Mouse (Mus musculus) midbrain, embryonic 14.5 days (tissue): ENCODE results near the gene Sbno2. TPM values are rescaled to one million over a fixed set of nuclear protein-coding genes. Genes with fewer than 3 reads are reported as not detected.

Experiments used
- ATAC-seq: fragments of 200-750 bp; cut with Nextera tagmentation; 2 replicates; pipeline ENCODE4 v1.8.0; 2017; ENCODE audit warnings: moderate number of reproducible peaks, moderate library complexity; ENCODE audit not compliant: low FRiP score, low TSS enrichment
- DNase-seq: peaks from one replicate; pipeline ENCODE4 v3.0.0-alpha.2; 2015
- H3K27ac ChIP-seq: fragments of 300-500 bp; sonication (generic); replicated peaks from 2 replicates; pipeline ENCODE4 v1.5.1; 2014; ENCODE audit warnings: mild to moderate bottlenecking, low read depth, low read length, moderate library complexity
- H3K27me3 ChIP-seq: fragments of 300-500 bp; sonication (generic); 2 replicates; pipeline ENCODE4 v1.6.1; 2014; ENCODE audit warnings: low read length, control low read depth, mixed read lengths; ENCODE audit not compliant: control insufficient read depth, insufficient read depth
- H3K36me3 ChIP-seq: fragments of 300-500 bp; sonication (generic); 2 replicates; pipeline ENCODE4 v1.6.1; 2014; ENCODE audit warnings: low read length, control low read depth; ENCODE audit not compliant: control insufficient read depth, insufficient read depth
- H3K4me1 ChIP-seq: fragments of 300-500 bp; sonication (generic); 2 replicates; pipeline ENCODE4 v1.6.1; 2014; ENCODE audit warnings: mild to moderate bottlenecking, antibody characterized with exemption, low read length, control low read depth; ENCODE audit not compliant: control insufficient read depth, insufficient read depth
- H3K4me2 ChIP-seq: fragments of 300-500 bp; sonication (generic); 2 replicates; pipeline ENCODE4 v1.6.1; 2014; ENCODE audit warnings: mild to moderate bottlenecking, low read length, moderate library complexity
- H3K4me3 ChIP-seq: fragments of 300-500 bp; sonication (generic); replicated peaks from 2 replicates; pipeline ENCODE4 v1.5.1; 2014; ENCODE audit warnings: low read depth, low read length
- H3K9ac ChIP-seq: fragments of 300-500 bp; sonication (generic); replicated peaks from 2 replicates; pipeline ENCODE4 v1.6.1; 2014; ENCODE audit warnings: mild to moderate bottlenecking, low read length, moderate library complexity
- H3K9me3 ChIP-seq: fragments of 300-500 bp; sonication (generic); 2 replicates; pipeline ENCODE4 v1.6.1; 2016; ENCODE audit warnings: low read length, control low read depth, mixed read lengths; ENCODE audit not compliant: control insufficient read depth
- WGBS: fragments of 180-500 bp; shearing (Covaris S2); extraction: QIAGEN DNeasy Blood & Tissue Kit; methylation state at CpG from one replicate; pipeline ENCODE4 v1.1.7; 2014; 5-methylcytosine and 5-hydroxymethylcytosine counted together
- polyA plus RNA-seq: library from polyadenylated mRNA; unstranded; fragments of >200 nt; fragmentation: Nextera tagmentation; extraction: Ambion mirVana; gene quantifications from 2 replicates; pipeline ENCODE4 v1.2.1, GENCODE M21; 2014

Sbno2 gene
- polyA plus RNA-seq, 1 experiment from 2014 or later = 13.2 TPM

DNA sequence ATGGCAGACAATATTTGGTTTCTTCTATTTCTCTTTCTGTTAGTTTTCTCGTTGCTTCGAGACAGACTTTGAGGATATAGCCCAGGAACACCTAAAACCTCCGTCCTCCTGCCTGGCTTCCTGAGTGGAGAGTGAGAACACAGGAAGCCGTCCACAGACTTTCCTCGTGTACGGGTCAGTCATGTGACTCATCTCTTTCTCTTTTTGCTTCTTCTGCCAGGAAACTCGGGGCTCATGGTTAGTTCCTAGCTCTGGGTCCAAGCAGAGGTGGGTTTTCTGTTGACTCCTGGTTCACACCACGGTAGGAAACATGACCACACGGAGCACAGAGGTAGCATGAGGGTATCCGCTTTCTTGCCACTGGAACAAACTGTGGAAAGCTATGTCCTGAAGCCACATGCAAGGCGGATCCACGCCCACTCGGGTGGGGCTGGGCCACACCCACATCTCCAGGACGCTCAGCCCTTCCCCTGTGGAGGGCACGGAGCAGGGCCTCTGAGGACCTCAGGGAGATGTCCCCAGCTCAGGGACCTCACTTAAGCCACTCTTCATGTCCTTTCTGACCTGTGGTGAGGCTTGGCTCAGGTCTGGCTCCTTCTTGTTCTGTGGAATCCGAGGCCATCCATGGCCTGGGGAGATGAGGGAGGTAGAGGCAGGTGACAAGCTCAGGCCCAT, 24.8 kb downstream of the Sbno2 start:
- H3K27ac ChIP-seq = no peak overlapping the region
- H3K9ac ChIP-seq = no peak overlapping the region
- no peak overlapping the region for H3K4me2 ChIP-seq
- H3K36me3 ChIP-seq = peaks cover 65% of the 10 kb centered on the region
- no peaks in the 10 kb centered on the region for H3K27me3 ChIP-seq
- WGBS = 88% methylated on average over 16 of the region's 16 CpGs
- no peaks in the 10 kb centered on the region for H3K4me1 ChIP-seq
- ATAC-seq = no peak
- H3K4me3 ChIP-seq = no peak overlapping the region
- no peak for DNase-seq
- no peaks in the 10 kb centered on the region for H3K9me3 ChIP-seq

DNA sequence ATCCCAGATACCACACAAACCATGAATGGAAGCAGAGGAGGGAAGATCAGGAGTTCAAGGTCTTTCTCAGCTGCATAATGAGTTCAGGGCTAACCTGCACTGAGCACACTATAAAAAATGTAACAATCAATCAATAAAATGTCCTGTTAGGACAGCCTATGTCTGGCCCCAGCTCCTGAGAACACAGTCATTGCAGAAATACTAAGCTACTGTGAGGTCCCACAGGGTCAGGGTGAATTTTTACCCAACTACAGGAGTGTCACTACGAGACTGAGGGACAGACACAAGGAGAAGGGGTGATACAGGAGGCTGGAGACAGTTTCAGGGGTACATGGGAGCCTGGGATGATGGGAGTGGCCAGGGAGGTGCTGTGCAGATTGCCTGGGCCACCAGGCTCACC, 27.0 kb downstream of the Sbno2 start:
- no peak for DNase-seq
- H3K27me3 ChIP-seq = no peaks in the 10 kb centered on the region
- H3K27ac ChIP-seq = no peak overlapping the region
- ATAC-seq = no peak
- WGBS = 89% methylated on average over 1 of the region's 1 CpGs
- H3K36me3 ChIP-seq = peaks cover 44% of the 10 kb centered on the region
- no peak overlapping the region for H3K4me2 ChIP-seq
- no peak overlapping the region for H3K9ac ChIP-seq
- no peaks in the 10 kb centered on the region for H3K9me3 ChIP-seq
- no peak overlapping the region for H3K4me3 ChIP-seq
- no peaks in the 10 kb centered on the region for H3K4me1 ChIP-seq

DNA sequence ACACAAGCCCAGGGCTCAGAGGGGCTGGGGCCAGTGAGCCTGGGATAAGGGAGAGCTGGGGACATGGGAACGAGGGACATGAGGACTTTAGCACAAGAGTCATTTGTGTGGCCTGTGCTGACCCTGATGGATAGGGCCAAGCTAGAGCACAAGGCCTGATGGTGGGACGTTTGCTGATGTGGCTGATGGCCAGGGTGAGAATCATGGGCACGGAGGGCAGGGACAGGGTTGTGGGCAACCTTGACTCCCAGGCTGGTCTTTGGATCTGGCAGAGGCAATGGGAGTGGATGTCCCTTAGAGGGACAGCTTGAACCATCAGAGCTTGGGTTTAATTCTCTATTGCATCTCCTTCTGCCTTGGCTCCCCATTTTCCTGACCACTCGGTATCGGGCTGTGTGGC, 28.1 kb downstream of the Sbno2 start:
- ATAC-seq (no peak), DNase-seq (no peak)
- Histone ChIP-seq H3K27ac (no peak overlapping the region), H3K9me3 (no peaks in the 10 kb centered on the region), H3K4me3 (no peak overlapping the region), H3K36me3 (peaks cover 34% of the 10 kb centered on the region), H3K4me2 (no peak overlapping the region), H3K4me1 (no peaks in the 10 kb centered on the region), H3K27me3 (no peaks in the 10 kb centered on the region), H3K9ac (no peak overlapping the region)
- 90% methylated on average over 5 of the region's 5 CpGs for WGBS

DNA sequence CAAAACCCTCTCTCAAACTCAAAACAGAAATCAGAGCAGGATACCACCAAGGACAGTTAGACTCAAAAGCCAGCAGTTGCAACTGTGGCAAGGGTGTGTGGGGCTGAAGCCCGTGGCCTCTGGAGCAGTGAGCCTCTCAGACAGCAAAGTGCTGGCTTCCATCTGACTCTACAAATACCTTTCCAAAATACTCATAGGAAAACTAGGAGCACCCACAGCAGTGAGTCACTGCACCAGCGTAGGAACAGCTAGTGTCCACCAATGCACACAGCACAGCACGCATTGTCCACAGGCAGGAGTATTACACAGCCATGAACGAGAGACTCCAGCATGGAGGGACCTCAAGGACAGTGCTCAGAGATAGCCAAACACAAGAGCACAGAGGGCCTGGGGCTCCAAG, 29.0 kb downstream of the Sbno2 start:
- no peak overlapping the region for H3K4me2 ChIP-seq
- no peak overlapping the region for H3K9ac ChIP-seq
- no peaks in the 10 kb centered on the region for H3K27me3 ChIP-seq
- no peak overlapping the region for H3K4me3 ChIP-seq
- no peak for ATAC-seq
- no peak for DNase-seq
- WGBS = 91% methylated on average over 4 of the region's 4 CpGs
- no peak overlapping the region for H3K27ac ChIP-seq
- H3K9me3 ChIP-seq = no peaks in the 10 kb centered on the region
- no peaks in the 10 kb centered on the region for H3K4me1 ChIP-seq
- H3K36me3 ChIP-seq = peaks cover 32% of the 10 kb centered on the region

DNA sequence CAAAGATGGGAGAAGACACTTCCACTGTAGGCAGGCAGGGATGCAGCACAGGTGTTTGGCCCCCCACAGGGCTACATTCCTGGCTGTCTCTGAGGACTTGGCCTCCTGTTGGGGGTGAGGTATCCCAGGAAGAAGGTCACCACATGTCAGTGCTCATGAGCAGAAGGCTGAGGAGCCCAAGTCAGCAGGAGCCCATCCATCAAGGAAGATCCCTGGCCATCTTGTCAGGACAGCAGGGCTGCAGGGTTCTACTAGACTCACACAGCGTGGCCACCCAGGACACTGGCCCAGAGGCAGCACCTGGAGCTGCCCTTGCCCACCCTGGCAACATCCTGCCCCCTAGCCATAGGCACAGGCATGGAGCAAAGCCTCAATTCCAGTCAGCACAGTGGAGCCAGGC, 29.4 kb downstream of the Sbno2 start:
- H3K27me3 ChIP-seq = no peaks in the 10 kb centered on the region
- no peaks in the 10 kb centered on the region for H3K4me1 ChIP-seq
- no peak overlapping the region for H3K4me3 ChIP-seq
- no peak overlapping the region for H3K27ac ChIP-seq
- no peak for ATAC-seq
- peaks cover 27% of the 10 kb centered on the region for H3K36me3 ChIP-seq
- no peak for DNase-seq
- H3K4me2 ChIP-seq = no peak overlapping the region
- WGBS = 18% methylated on average over 1 of the region's 1 CpGs
- H3K9me3 ChIP-seq = no peaks in the 10 kb centered on the region
- H3K9ac ChIP-seq = no peak overlapping the region

DNA sequence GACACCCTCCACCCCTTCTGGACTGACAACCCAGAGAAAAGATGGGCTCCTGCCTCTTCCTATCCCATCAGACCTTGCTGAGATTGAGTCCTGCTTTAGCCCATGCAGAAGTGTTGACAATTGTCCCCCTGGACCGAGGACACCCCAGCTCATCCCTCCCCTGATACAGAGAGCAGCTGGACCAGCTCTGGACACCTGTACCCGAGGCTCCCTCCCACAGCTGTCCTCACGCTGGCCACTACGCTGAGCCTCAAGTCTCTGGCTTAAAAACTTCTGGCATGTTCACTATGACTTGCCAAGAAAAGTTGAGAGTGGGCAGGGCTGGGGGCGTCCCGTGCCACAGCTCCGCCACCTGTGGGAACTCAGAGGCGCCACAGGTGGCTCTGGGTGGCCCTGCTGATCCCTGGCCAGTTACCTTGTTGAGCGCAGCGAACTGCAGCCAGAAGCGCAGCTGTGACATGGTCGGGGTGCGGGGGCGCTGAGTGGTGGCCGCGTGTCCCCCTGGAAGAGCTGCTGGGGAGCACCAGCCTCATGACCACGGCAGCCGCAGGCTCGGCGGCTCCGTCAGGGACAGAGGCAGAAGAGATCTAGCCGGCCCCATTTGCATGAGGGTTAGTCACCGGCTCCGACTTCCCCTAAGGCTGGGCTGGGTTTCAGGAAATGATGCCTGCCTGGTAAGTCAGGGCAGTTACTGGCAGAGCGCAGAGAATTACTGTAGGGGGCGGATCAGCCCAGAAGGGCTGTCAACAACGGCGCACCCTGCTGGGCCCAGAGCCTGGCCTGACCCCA, 30.4 kb downstream of the Sbno2 start:
- Histone ChIP-seq H3K27me3 (no peaks in the 10 kb centered on the region), H3K4me3 (no peak overlapping the region), H3K4me1 (no peaks in the 10 kb centered on the region), H3K36me3 (peaks cover 19% of the 10 kb centered on the region), H3K9me3 (no peaks in the 10 kb centered on the region), H3K9ac (no peak overlapping the region), H3K27ac (no peak overlapping the region), H3K4me2 (no peak overlapping the region)
- no peak for ATAC-seq
- WGBS = 21% methylated on average over 28 of the region's 28 CpGs
- DNase-seq = no peak

DNA sequence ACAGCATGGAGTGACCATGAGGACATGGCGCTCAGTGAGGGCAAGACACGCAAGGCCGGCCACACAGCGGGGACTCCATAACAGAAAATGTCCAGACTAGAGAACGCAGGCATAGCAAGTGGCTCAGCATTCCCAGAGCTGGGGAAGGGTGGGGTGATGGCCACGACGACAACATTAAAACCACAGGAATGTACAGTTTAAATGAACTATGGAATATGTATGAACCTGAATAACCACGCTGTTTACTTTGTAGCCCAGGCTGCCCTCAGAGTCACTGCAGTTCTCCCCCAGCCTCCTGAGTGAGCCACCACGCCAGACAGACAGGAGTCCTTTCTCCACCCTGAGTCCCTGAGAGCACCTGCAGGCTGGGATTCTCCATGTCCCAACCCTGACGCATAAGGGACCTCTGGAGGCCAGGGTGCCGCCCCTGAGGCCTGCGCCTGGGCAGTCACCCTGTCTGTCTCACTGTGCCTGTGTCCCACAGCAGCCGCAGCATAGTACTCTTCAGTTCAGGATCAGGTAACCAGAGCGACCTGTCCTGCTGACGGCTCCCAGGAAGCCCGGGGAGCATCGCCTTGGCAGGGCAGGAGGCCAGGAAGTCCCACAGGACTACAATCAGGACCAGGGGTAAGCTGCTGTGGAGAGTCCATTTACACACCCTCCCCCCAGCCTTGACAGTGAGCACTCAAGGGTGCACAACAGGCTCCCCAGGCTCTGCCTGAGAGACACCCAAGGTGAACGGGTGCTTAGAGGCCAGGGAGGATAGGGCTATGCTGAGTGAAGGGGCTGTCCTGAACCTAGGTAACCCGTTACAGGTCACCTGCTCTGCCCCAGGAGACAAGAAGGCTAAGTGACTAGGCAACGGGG, 32.5 kb downstream of the Sbno2 start:
- Histone ChIP-seq H3K4me2 (no peak overlapping the region), H3K4me1 (no peaks in the 10 kb centered on the region), H3K9me3 (no peaks in the 10 kb centered on the region), H3K36me3 (peaks cover 7% of the 10 kb centered on the region), H3K4me3 (no peak overlapping the region), H3K27me3 (no peaks in the 10 kb centered on the region), H3K27ac (no peak overlapping the region), H3K9ac (no peak overlapping the region)
- no peak for ATAC-seq
- WGBS = 82% methylated on average over 20 of the region's 20 CpGs
- no peak for DNase-seq

- peaks cover 13% of the 10 kb centered on the region for H3K36me3 ChIP-seq
- no peak overlapping the region for H3K4me2 ChIP-seq
- H3K9me3 ChIP-seq = no peaks in the 10 kb centered on the region
- H3K9ac ChIP-seq = no peak overlapping the region
- ATAC-seq (no peak), DNase-seq (no peak)
- 87% methylated on average over 3 of the region's 3 CpGs for WGBS
- no peak overlapping the region for H3K27ac ChIP-seq
- H3K4me3 ChIP-seq = no peak overlapping the region
- no peaks in the 10 kb centered on the region for H3K27me3 ChIP-seq
- H3K4me1 ChIP-seq = no peaks in the 10 kb centered on the region
These were observed 33.9 kb downstream of the Sbno2 start for GRCm38 (mm10) chr10:80071516-80071900.
